Mouse (Mus musculus): ENCODE results near the gene D630036H23Rik.
"Not testable (repeated sequence)": the region's sequence is repeated elsewhere in the genome, so short reads cannot be mapped to it uniquely, and the experiment has no call there.

Gene D630036H23Rik

GRCm38 (mm10) chr12:36381441-36382340 is at the start of gene D630036H23Rik, which contains the start of gene Ispd:
TSS of gene D630036H23Rik (minus strand) at chr12:36382181.
TSS of gene Ispd (plus strand) at chr12:36381450.
- DNase-seq: peak; percentile 80

- no peak for DNase-seq
Observed at GRCm38 (mm10) chr12:36426163-36427045, 44.4 kb upstream of the D630036H23Rik start.

GRCm38 (mm10) chr12:36425258-36425657 is 43.3 kb upstream of the D630036H23Rik start:
- no peak for DNase-seq

GRCm38 (mm10) chr12:36423677-36424076 is 41.7 kb upstream of the D630036H23Rik start:
- no peak for DNase-seq

- DNase-seq: no peak
Observed at GRCm38 (mm10) chr12:36395115-36395514, 13.1 kb upstream of the D630036H23Rik start.

GRCm38 (mm10) chr12:36386991-36387390 is 5.0 kb upstream of the D630036H23Rik start:
- no peak for DNase-seq

GRCm38 (mm10) chr12:36385386-36385785 is 3.4 kb upstream of the D630036H23Rik start:
- no peak for DNase-seq

- no peak for DNase-seq
Observed at GRCm38 (mm10) chr12:36380806-36381205, 1.2 kb downstream of the D630036H23Rik start.

GRCm38 (mm10) chr12:36380254-36380653 is 1.7 kb downstream of the D630036H23Rik start:
- no peak for DNase-seq

- not testable (repeated sequence) for DNase-seq
Observed at GRCm38 (mm10) chr12:36376391-36376790, 5.6 kb downstream of the D630036H23Rik start.

GRCm38 (mm10) chr12:36373237-36373998 is 8.6 kb downstream of the D630036H23Rik start:
- no peak for DNase-seq

- no peak for DNase-seq
Observed at GRCm38 (mm10) chr12:36364013-36364412, 18.0 kb downstream of the D630036H23Rik start.

- DNase-seq: no peak
Observed at GRCm38 (mm10) chr12:36360693-36361092, 21.3 kb downstream of the D630036H23Rik start.

GRCm38 (mm10) chr12:36360064-36360463 is 21.9 kb downstream of the D630036H23Rik start:
- DNase-seq: no peak

GRCm38 (mm10) chr12:36344131-36344530 is 37.9 kb downstream of the D630036H23Rik start:
- no peak for DNase-seq

GRCm38 (mm10) chr12:36333837-36334281 is 48.1 kb downstream of the D630036H23Rik start:
- DNase-seq: no peak

- DNase-seq: no peak
Observed at GRCm38 (mm10) chr12:36332676-36333075, 49.3 kb downstream of the D630036H23Rik start.

Measured in thymus, postnatal 25 days (tissue).